Mouse (Mus musculus) brain, embryonic 14.5 days (tissue): ENCODE measurements around the gene Prkar2b.

Source experiments
- CTCF ChIP-seq: fragments of 200-500 bp; IDR thresholded peaks from 2 replicates; pipeline ENCODE4 v1.5.1; 2012; ENCODE audit warnings: inconsistent platforms, mild to moderate bottlenecking, moderate library complexity, borderline replicate concordance; ENCODE audit not compliant: insufficient read depth, insufficient read length; ENCODE audit errors: extremely low read depth
- POLR2A ChIP-seq: fragments of 200-500 bp; IDR thresholded peaks from 2 replicates; pipeline ENCODE4 v1.6.1; 2012; ENCODE audit warnings: mild to moderate bottlenecking, inconsistent platforms, borderline replicate concordance; ENCODE audit not compliant: poor library complexity, insufficient read depth, insufficient read length, severe bottlenecking; ENCODE audit errors: extremely low read depth

DNA sequence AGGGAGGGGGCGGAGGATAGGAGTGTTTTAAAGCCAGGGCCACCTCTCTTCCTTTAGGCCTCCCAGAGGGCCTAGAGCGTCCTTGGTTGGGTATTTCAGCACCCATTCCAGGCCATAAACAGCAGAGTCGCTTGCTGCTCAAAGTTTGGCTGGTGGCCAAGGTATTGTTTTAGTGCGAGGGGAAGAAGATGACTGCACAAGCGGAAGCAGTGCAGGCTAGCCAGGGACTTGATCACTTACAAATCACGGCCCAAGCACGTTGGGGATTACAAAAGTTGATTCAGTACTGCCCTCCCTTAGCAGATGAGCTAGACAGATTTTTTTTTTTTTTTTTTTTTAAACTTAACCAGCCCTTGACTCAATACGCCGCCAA, 110.5 kb downstream of the Prkar2b start:
- no peak for TF ChIP-seq POLR2A
- TF ChIP-seq CTCF = no peak
